Mouse (Mus musculus) layer of hippocampus, postnatal 36 days (tissue): Measurements from ENCODE around the gene Slc27a3. TPM values are rescaled to one million over a fixed set of nuclear protein-coding genes. Genes with fewer than 3 reads are reported as not detected.
"Not testable (repeated sequence)": the region's sequence is repeated elsewhere in the genome, so short reads cannot be mapped to it uniquely, and the experiment has no call there.

ENCODE experiments used
- DNase-seq, 2 experiments: peaks; one replicate each; pipeline ENCODE4 v3.0.0; 2022
- total RNA-seq, 2 experiments: library from RNA; stranded (reverse); gene quantifications; 2 replicates each; pipeline ENCODE4 v1.2.3; 2021

Gene Slc27a3
- total RNA-seq, 2 experiments from 2014 or later: 13.9 to 25.2 TPM

DNA sequence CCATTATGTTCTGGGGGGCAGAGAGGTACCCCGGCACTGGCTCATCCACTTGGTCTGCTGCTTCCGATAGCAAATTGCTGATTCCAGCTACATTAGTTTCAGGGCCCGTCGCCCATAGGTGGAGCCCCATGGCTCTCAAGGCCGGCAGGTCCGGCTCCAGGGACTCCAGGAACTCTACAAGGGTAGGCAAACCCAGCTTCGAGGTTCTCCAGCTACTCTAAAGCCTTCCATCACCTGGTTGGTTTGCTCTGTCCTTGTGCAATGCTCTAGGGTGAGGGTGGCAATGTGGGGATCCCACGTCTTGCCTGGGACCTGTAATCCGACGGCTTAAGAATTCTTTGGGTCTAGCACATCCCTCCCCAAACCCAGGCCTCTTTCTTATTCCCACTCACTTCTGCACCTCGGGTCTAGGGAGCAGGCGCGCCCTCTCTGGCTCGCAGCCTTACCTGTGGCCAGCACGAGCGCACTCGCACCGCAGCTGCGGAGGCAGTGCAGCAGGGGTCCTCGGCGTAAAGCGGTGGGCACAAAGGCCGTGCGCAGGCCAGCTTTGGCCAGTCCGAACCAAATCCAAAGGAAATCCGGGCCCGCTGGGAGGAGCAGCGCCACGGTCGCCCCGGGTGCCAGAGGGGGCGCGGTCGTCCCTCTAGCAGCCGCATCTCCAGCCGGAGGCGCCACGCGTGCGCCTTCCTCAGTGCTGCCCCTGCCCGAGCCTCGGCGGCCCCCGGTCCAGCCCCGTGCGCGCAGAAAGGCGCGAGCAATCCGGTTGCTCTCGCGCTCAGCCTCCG, 820 bp downstream of the Slc27a3 start:
- DNase-seq: no peak

- DNase-seq: no peak
These were observed 1.5 kb downstream of the Slc27a3 start for GRCm38 (mm10) chr3:90388192-90388591.

DNA sequence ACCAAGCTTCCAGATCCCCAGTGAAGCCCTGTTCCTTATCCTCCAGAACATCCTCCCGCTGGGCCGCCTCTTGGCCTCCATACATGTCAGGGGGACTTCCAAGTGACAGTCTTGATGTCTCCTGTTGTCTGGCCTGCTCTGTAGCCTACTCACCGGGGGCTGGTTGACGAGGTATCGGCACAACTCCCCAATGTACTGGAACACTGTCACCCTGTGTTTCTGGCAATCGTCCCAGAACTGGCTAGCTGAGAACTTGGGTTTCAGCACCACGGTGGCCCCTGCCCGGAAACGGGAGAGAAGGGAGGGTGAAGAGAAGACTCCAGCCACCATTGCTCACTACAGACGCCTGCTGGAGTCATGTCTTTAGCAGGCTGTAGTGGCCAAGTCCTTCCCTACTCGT, 2.3 kb downstream of the Slc27a3 start:
- peak; percentile 53 to 56 for DNase-seq

GRCm38 (mm10) chr3:90386817-90387216, 2.9 kb downstream of the Slc27a3 start:
- DNase-seq: no peak

DNA sequence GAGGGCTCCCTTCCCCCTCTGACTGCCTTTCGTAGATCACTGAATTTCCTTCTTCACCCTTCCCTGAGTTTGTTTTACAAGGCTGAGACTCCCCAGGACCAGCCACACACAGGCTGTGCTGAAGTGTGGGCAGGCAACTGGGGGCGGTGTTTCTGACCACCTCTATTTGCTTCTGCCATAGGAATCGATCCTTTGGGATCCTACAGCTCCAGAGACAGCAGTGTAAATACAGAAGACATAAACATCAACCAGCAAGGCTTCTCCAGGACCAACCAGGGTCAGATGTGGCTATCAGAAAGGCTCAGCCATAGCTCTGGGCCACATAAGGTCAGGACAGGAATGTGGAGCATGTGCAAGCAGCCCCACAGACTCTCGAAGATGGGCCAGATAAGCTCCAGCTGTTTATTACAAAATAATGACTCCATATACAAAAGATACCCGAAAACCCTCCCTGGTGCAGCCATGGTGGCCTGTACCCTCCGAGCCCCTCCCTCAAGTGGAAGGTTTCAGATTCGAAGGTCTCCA, 4.8 kb downstream of the Slc27a3 start:
- DNase-seq: no peak

- peak in 1 of 2 experiments; percentile 53 for DNase-seq
These were observed 6.0 kb downstream of the Slc27a3 start for GRCm38 (mm10) chr3:90383690-90384089.

- no peak for DNase-seq
These were observed 8.0 kb downstream of the Slc27a3 start for GRCm38 (mm10) chr3:90381727-90382126.

GRCm38 (mm10) chr3:90378496-90378895, 11.2 kb downstream of the Slc27a3 start:
- no peak for DNase-seq

GRCm38 (mm10) chr3:90376247-90376585, 13.5 kb downstream of the Slc27a3 start:
- DNase-seq: no peak

- no peak for DNase-seq
These were observed 14.0 kb downstream of the Slc27a3 start for GRCm38 (mm10) chr3:90375562-90376246.

DNA sequence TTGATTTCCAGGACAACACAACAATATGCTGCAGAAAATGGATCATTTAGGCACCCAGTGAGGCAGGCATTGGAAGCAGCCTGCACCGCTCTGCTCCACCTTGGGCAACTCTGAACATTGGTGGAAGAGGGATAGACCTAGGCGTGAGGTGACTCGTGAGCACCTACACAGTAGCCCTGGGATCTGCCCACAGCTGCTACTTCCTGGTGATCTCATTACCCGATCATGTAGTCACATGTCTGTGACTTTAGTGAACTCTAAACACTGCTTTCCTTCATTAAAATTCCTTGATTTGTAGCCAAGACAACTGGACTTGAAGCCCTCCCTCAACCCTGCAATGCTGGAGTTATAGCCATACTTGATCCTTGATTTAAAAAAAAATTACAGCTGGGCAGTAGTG, 15.4 kb downstream of the Slc27a3 start:
- no peak for DNase-seq

GRCm38 (mm10) chr3:90373432-90374028, 16.2 kb downstream of the Slc27a3 start:
- DNase-seq: peak in 1 of 2 experiments; percentile 72

DNA sequence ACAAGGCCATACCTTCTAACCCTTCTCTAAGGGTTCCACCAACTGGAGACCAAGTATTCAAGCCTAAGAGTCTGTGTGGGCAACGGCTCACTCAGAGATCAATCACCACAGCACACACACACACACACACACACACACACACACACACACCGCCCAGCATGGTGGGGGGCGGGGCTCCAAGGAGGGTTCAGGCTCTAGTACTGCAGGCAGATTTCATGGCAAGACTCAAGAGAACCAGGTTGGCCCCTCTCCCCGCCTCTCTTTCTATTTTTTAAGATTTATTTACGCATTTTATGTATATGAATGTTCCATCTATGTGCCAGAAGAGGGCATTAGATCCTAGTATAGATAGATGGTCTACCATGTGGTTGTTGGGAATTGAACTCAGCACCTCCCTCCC, 16.9 kb downstream of the Slc27a3 start:
- no peak for DNase-seq

DNA sequence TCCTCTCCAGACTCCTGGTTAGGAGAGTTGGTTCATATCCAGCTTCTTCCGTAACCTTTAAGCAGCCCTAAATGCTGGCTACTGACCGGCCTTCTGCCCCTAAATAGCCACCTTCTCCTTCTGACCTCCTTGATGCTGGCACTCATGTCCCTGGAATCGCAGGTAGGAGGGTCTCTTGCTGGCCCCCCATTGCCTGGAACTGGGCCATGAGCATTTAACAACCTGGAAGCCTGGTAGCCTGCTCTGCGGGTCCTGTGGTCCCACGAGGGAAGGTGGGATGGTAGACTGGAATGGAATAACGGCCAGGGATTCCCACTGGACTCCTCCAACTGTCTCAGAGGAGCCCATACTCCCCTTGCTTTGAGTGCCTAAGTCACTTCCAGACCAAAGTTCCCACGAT, 17.9 kb downstream of the Slc27a3 start:
- DNase-seq: no peak

- no peak for DNase-seq
These were observed 20.7 kb downstream of the Slc27a3 start for GRCm38 (mm10) chr3:90369041-90369440.

GRCm38 (mm10) chr3:90367001-90367632, 22.6 kb downstream of the Slc27a3 start:
- DNase-seq: no peak

- no peak for DNase-seq
These were observed 27.4 kb downstream of the Slc27a3 start for GRCm38 (mm10) chr3:90362346-90362745.

- no peak for DNase-seq
These were observed 28.3 kb downstream of the Slc27a3 start for GRCm38 (mm10) chr3:90361476-90361875.

- no peak for DNase-seq
These were observed 30.5 kb downstream of the Slc27a3 start for GRCm38 (mm10) chr3:90359230-90359629.

GRCm38 (mm10) chr3:90357959-90358358, 31.8 kb downstream of the Slc27a3 start:
- no peak for DNase-seq

GRCm38 (mm10) chr3:90347847-90348246, 41.9 kb downstream of the Slc27a3 start:
- no peak for DNase-seq

GRCm38 (mm10) chr3:90342853-90343252, 46.9 kb downstream of the Slc27a3 start:
- not testable (repeated sequence) for DNase-seq

- no peak for DNase-seq
These were observed 49.6 kb downstream of the Slc27a3 start for GRCm38 (mm10) chr3:90340177-90340576.
